Mouse (Mus musculus) brain, embryonic 14.5 days (tissue): ENCODE results near the gene Gm6614. TPM values are rescaled to one million over a fixed set of nuclear protein-coding genes. Genes with fewer than 3 reads are reported as not detected.
"Not testable (repeated sequence)": the region's sequence is repeated elsewhere in the genome, so short reads cannot be mapped to it uniquely, and the experiment has no call there.

Experiments used
- DNase-seq: peaks from one replicate; pipeline ENCODE4 v3.0.0-alpha.2; 2011; ENCODE audit warnings: low read depth
- CTCF ChIP-seq: fragments of 200-500 bp; IDR thresholded peaks from 2 replicates; pipeline ENCODE4 v1.5.1; 2012; ENCODE audit warnings: inconsistent platforms, mild to moderate bottlenecking, moderate library complexity, borderline replicate concordance; ENCODE audit not compliant: insufficient read depth, insufficient read length; ENCODE audit errors: extremely low read depth
- POLR2A ChIP-seq: fragments of 200-500 bp; IDR thresholded peaks from 2 replicates; pipeline ENCODE4 v1.6.1; 2012; ENCODE audit warnings: mild to moderate bottlenecking, inconsistent platforms, borderline replicate concordance; ENCODE audit not compliant: poor library complexity, insufficient read depth, insufficient read length, severe bottlenecking; ENCODE audit errors: extremely low read depth
- polyA plus RNA-seq: library from polyadenylated mRNA; depleted of rRNA; stranded (reverse); fragments of >200 nt; gene quantifications from 2 replicates; pipeline ENCODE4 v1.2.3, GENCODE M21; 2012; rRNA removed

The Gm6614 gene
- polyA plus RNA-seq: 0.11 TPM in 1 of 2 replicates, not detected in the other

GRCm38 (mm10) chr6:142011364-142011955, at the start of gene Gm6614:
Gm6614 (minus strand) TSS chr6:142011414.
- no peak for TF ChIP-seq CTCF
- no peak for TF ChIP-seq POLR2A
- DNase-seq: no peak

DNA sequence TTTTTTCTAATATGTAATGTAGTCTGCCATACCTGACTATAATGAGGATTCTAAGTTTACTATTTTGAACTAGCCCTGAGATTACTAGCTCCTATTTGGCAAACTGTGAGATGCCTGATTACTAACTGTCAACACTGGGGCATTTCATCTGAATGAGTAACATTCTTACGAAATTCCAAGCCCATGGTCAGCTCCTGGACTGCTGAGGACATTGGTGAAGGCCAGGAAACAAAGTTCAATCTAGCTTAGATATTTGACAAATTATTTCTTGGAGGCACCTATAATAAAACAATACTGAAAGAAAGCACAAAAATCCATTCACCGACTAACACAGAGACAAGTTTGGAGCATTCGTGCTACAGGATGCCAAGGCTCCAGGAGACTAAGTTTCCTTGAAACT, 47.1 kb upstream of the Gm6614 start:
- DNase-seq: not testable (repeated sequence)

DNA sequence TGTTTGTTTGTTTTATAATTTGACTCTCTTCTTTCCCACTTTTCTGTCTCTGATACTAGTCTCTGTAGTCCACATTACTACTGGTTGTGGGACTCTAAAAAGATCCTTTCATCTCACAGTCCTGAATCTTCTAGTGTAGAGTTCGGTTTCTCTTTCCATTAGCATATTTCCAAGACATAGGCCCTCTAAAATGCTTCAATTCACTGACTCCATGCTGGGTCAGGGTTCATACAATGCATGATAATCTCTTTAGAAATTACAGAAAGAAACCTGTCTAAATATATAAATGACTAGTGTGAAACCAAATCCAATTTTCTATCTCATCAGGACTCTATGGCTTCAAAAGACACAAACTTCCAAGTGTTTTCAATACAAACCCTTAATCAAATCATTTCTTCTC, 36.5 kb upstream of the Gm6614 start:
- TF ChIP-seq POLR2A (no peak), CTCF (no peak)

GRCm38 (mm10) chr6:142045746-142046145, 34.5 kb upstream of the Gm6614 start:
- DNase-seq: no peak
- TF ChIP-seq CTCF: no peak
- TF ChIP-seq POLR2A: no peak

More for the DNA sequence above, 36.5 kb upstream of the Gm6614 start:
- DNase-seq: peak; percentile 5

GRCm38 (mm10) chr6:142041896-142042295, 30.7 kb upstream of the Gm6614 start:
- TF ChIP-seq CTCF (no peak), POLR2A (no peak)
- no peak for DNase-seq

- TF ChIP-seq CTCF (peak; percentile 51; the same call in 1 of the 2 replicates), POLR2A (no peak)
- DNase-seq: peak; percentile 61
Observed at GRCm38 (mm10) chr6:142040306-142041175, 29.3 kb upstream of the Gm6614 start.

DNA sequence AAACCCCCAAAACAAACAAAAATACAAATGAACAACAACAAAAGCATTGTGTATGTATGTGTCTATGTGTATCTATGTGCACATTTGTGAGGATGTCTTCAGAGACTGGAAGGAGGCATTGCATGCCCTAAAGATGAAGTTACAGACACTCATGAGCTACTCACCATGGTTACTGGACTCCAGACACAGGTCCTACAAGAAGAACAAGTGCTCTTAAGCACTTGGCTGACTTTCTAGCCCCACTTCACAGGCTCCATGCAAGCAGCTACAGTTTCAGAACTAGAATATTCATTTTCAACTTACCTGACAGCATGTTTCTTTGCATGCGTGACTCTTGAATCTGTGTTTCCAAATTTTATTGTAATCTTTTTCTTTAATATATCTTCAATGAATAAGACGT, 24.6 kb upstream of the Gm6614 start:
- no peak for DNase-seq
- TF ChIP-seq POLR2A: no peak
- no peak for TF ChIP-seq CTCF

DNA sequence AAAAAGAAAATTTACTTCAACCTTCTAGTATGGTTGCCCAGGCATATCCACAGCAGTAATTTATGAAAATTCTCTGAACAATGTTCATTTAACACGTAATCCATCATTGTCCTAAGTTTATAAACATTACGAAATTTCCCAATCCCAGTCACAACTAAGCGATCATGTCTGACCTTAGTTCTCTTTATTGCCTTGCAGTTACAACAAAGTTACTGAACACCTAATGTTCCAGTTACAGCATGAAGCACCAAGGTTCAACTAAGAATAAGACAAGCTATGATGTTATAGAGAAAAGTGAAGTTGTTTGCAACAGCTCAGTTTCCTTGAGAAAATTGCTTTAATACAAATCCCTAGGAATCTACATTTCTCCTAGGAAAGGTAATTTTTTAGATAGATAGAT, 10.5 kb upstream of the Gm6614 start:
- no peak for DNase-seq
- TF ChIP-seq CTCF (no peak), POLR2A (no peak)

GRCm38 (mm10) chr6:141986772-141987171, 24.4 kb downstream of the Gm6614 start:
- no peak for DNase-seq
- TF ChIP-seq CTCF (no peak), POLR2A (no peak)

- TF ChIP-seq POLR2A (no peak), CTCF (no peak)
- DNase-seq: no peak
Observed at GRCm38 (mm10) chr6:141984644-141985043, 26.6 kb downstream of the Gm6614 start.

GRCm38 (mm10) chr6:141962420-141962819, 48.8 kb downstream of the Gm6614 start:
- TF ChIP-seq POLR2A (no peak), CTCF (no peak)
- DNase-seq: no peak

DNA sequence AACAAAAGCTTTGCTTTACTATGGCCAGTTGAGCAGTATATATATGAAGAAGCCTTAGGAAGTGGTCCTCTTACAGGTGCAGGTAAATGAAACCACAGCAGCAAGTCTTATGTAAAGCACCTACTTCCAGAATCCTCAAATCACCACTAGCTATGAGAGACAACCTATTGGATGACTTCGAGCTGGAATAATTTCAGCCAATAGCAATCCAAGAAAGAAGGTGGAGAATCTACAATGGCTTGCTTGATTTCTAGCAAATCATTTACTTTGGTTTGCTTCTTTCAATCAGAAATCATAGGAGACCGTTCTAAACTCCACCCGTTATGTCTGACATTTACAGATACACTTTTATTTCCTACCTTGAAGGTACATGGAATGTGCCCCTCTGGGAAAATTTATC, 49.4 kb downstream of the Gm6614 start:
- DNase-seq: no peak
- no peak for TF ChIP-seq CTCF
- no peak for TF ChIP-seq POLR2A
